Mouse (Mus musculus) right cerebral cortex, postnatal 14 days (tissue): ENCODE results near the gene Nphs1.

ENCODE experiments used
- DNase-seq: peaks from one replicate; pipeline ENCODE4 v3.0.0; 2022

Nphs1 gene

DNA sequence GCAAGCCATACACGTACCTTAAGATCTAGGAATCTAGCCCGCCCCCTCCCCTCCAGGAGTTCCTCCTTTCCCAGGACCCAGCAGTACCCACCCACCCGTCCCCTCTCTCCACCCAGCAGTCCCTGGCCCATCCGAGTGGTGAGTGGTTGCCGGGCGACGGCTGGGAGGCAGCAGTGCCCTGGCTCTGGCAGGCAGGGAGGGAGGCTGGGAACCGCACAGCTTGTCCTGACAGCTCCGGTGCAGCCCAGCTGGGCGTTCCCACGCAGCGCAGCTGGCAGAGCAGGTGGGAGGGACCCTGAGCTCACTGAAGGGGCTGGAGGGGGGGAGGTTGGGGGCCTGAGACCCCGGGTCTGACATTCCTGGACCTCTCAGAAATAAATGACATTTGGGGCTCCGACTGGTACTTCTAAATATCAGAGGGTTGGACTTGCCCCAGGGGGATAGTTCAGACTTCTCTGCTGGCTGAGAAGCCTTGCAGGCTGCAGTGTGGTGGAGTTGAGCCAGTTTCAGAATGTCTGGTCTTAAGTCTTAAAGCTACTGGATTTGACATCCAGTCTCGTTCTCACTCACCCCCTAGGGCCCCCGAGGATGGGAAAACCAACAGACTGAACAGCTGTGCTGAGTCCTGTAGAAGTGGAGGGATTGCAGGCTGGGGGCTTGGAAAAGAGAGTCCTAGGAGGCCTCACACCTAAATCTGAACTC is at the start of gene Nphs1, which contains the start of gene Kirrel2:
TSS of gene Nphs1 (plus strand) at position 687 of the 702 bp plus-strand sequence.
TSS of gene Kirrel2 (minus strand) at position 62 of the 702 bp plus-strand sequence.
- peak; percentile 74 for DNase-seq

GRCm38 (mm10) chr7:30408639-30409038 is 49.5 kb upstream of the Nphs1 start:
- no peak for DNase-seq

DNA sequence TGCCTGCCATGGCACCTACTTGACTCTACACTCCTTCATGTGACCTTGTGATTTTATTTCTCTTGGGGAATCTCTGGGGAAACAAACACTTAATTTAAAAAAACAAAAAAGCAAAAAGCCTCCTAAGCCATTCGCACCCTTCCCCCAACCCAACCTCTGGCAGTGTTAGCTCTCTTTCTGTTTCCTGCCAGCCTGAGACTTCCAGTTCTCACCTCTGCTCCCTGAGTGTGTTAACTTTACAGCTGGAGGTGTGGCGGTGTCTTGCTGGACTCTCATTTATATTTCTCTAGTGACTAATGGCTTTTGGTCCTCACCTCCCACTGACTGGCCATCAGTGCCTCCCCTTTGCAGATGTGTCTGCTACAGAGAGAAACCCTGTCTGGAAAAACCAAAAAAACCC is 48.3 kb upstream of the Nphs1 start:
- DNase-seq, result no peak

DNA sequence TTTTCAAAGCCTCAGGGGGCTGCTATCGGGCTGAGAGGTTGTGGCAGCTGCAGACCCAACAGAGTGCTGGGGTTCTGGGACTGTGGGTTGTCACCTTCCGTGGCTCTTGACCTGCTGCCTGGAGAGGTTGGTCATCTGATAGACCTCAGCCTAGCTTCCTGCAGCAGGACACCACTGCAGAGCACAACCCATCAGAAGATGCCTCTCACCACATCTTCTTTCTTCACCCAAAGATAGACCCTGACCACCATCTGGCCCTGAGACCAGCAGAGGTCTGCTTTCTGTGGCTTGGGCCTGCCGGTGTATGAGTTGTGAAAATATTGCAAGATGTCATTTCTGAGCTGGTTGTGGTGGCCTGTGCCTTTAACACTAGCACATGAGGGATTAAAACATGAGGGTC is 47.1 kb upstream of the Nphs1 start:
- DNase-seq, result no peak

DNA sequence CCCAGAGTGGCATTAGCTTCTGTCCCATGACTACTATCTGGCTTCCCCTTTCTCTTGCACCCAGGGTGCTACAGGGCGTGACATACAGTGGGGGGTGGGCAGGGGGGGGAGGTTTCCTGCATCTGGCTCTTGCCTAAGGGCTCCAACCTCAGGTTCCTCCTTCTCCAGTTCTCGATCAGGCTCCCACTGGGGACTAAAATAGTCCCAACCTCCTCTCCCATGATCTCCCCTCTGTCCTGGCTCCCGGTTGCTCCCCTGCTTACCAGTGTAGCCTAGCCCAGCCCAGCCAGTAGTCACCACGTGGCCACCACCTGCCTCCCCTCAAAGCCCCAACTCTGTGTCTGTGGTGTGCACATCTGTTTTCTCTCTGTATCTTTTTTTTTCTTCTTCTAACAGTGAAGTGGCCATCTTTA is 45.4 kb upstream of the Nphs1 start:
- no peak for DNase-seq

DNA sequence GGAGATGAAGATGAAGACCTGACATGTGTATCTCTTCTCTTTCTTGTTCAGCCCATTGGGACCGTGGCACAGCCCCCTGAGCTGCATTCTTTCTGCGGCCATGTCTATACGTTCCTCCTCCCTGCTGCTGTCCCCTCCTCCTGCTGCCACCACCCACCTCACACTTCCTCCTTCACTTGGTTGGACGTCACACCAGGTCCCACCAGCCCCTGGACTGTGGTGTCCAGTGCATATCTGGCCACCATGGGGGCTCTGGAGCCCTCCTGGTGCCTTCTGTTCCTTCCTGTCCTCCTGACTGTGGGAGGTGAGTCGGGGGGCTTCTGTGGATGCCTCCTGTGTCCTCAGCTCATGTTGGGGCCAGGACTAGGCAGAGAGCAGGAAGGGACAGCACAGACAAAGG is 44.5 kb upstream of the Nphs1 start, which contains the start of gene Tyrobp:
TSS of gene Tyrobp (plus strand) at position 165 of the 400 bp plus-strand sequence.
- DNase-seq, result no peak

- no peak for DNase-seq
These were observed 40.3 kb upstream of the Nphs1 start for GRCm38 (mm10) chr7:30417856-30418255.

GRCm38 (mm10) chr7:30419561-30420499 is 38.3 kb upstream of the Nphs1 start, which contains the start of gene Hcst:
Gene Hcst (minus strand): TSS chr7:30419854.
- DNase-seq, result no peak

DNA sequence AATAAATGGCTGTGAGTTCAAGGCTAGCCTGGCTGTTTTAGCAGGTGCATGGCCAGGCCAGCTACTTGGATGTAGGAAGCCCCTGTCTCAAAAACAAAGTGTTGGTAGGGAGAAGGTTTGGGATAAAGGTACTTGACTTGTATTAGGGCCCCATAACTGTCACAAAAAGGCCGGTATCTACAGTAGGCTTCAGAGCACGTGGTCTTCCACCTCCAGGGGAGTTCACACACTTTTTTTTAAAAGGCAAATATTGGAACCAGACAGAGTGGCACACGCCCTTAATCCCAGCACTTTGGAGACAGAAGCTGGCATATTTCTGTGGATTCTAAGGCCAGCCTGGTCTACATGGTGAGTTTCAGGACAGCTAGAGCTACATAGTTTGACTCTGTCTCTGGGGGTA is 37.4 kb upstream of the Nphs1 start:
- no peak for DNase-seq

GRCm38 (mm10) chr7:30421175-30421889 is 36.8 kb upstream of the Nphs1 start, which contains the start of gene Nfkbid:
Gene Nfkbid (plus strand): TSS chr7:30421732.
- DNase-seq, result peak; percentile 54

GRCm38 (mm10) chr7:30421890-30422435 is 36.2 kb upstream of the Nphs1 start:
- peak; percentile 98 for DNase-seq

DNA sequence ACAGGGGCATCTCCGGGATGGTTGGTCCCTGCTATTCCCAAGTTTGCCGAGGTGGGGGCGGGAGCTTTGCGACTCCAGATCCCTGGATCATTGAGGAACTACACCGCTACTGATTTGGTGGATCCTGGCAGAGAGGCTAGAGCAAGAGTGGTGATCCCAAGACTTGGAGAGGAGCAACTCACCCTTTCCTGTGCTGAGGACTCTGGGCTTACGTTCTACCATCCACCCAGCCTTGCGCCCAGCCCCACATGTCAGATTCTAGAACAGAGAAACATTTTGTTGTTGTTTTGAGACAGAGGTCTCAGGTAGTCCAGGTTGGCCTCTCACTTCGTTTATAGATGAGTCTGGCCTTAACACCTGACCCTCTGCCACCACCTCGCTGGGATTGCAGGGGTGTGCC is 35.6 kb upstream of the Nphs1 start:
- DNase-seq, result no peak

DNA sequence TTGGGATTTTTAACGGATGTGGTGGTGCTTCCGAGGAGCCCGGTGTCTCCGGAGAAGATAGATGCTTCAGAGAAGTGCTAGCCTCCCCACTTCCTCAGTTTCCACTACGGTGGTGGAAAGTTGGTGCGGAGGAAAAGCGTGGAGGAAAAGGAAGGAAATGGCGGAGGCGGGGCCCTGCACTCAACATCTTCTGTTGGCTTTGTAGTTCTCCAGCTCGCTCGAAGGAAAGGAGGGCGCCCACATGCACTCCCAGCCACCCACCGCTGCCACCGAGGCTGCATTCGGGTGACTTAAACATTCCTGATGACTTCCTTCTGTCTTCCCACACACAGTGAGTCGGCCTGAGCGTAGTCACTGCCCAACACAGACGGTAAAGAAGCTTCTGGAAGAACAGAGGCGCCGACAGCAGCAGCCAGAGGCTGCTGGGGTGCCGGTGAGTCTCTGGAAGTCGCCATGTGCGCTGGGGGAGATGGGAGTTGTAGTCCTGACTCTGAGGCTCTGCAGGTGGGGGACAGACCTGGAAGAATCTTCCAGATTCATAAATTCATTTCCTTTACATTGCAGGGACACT is 35.0 kb upstream of the Nphs1 start:
- no peak for DNase-seq

GRCm38 (mm10) chr7:30429327-30429726 is 28.8 kb upstream of the Nphs1 start:
- DNase-seq, result no peak

GRCm38 (mm10) chr7:30430191-30430590 is 27.9 kb upstream of the Nphs1 start:
- DNase-seq, result no peak

GRCm38 (mm10) chr7:30431793-30432192 is 26.3 kb upstream of the Nphs1 start:
- peak; percentile 81 for DNase-seq

DNA sequence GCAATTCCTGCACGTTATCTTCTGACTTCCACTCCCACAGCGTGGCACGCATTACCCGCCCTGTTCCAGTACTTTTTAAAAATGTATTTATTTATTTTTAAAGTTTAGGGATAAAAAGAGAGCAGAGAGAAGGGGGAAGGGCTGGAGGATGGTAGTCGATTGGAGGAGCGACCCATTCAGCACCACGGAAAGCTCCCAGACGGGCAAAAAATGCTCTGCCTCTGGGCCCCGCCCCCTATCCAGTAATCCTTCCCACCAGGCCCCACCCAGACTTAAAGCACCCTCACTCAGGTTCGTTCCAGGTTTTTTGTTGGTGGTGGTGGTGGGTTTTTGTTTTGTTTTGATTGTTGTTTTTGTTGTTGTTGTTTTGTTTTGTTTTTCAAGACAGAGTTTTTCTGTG is 23.9 kb upstream of the Nphs1 start:
- no peak for DNase-seq

DNA sequence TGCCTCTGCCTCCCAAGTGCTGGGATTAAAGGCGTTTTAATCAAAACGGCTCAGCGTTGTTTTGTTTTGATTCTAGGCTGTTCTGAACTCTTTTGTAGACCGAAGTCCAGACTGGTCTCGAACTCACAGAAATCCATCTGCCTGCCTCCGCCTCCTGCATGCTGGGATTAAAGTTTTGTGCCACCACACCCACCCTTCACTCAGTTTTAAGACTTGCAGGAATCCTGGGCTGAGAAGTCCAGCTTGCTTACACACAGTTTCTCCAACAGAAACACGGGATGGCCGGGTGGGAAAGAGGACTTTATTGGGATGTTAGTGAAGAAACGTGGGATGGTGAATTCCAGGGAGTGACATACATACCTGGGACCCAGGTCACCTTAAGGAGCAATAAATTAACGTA is 23.4 kb upstream of the Nphs1 start:
- no peak for DNase-seq

DNA sequence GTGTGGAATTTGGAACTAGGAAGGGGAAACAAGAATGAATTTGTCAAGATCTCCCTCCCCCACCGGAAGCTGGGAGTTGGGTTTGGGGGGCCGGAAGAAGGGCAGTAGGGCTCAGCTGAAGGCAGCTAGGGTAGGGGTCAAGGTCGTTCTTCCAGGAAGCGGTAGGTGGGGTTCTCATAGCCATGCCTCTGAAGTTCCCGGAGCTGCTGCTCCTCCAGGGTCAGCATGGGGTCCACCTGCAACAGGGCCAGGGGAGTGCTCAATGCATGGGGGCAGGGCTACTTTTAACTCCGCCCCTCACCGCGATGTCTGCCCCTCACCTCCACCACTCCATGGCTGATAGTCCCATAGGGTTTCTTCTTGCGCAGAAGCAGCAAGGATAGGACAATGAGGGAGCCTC is 23.0 kb upstream of the Nphs1 start:
- no peak for DNase-seq

GRCm38 (mm10) chr7:30436879-30437278 is 21.2 kb upstream of the Nphs1 start:
- no peak for DNase-seq

DNA sequence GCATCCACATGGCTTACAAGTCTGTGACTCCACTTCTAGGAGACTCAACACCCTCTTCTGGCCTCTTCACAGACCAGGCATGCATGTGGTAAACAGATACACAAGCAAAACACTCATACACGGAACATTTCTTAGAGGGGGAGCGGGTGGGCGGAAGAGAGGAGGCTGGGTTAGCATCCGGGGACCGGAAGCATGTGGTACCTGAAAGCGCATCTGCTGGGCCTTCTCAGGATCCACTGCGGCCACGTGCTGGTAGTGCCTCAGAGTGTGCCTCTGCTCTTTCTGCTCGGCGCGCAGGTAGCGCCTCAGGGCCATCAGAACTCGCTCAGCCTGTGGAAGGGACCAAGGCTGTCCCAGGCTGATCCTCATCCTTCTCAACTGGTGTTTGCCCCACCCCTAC is 18.4 kb upstream of the Nphs1 start:
- DNase-seq, result no peak

DNA sequence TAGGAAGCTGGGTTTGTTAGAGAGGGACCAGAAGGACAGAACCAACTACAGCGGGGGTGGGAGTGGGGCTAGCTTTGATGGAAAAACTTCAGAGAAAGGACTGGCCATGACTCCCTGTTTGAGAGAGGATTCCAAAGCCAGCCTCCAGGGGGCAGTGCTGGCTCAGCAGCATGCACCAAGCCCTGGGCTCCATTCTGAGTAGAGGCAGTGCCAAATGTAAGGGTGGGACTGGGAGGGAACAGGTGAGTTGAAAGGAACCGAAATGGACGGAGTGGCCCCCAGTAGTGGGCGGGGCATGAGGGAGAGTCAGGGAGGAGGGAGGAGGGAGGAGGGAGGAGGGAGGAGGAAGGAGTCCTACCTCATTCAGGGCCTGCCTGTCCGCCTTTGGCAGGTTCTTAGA is 17.4 kb upstream of the Nphs1 start:
- DNase-seq, result peak; percentile 73
